Mouse (Mus musculus) inflammation-experienced regulatory T-cells, adult 16 weeks (primary cell): Measurements from ENCODE around the gene Enox1. TPM values are rescaled to one million over a fixed set of nuclear protein-coding genes. Genes with fewer than 3 reads are reported as not detected.

Source experiments
- polyA plus RNA-seq: library from polyadenylated mRNA; unstranded; fragments of 100-300 nt; shearing (Covaris generic); gene quantifications from one replicate; pipeline ENCODE4 v1.2.1, GENCODE M21; 2017

The Enox1 gene
- 0.12 TPM for polyA plus RNA-seq

GRCm38 (mm10) chr14:77156222-77156910 lies at the start of gene Enox1:
TSS of gene Enox1 (plus strand) at chr14:77156763.

Other genes with a start within 250 kb of the Enox1 start
- gene Ccdc122, start 120.0 kb upstream of the Enox1 start, polyA plus RNA-seq, result 2.8 TPM
- gene Lacc1, start 119.9 kb upstream of the Enox1 start, polyA plus RNA-seq, result 0.48 TPM